Mouse (Mus musculus): ENCODE data around the gene Daglb.

GRCm38 (mm10) chr5:143509294-143509693 is 44.9 kb downstream of the Daglb start:
- TF ChIP-seq POLR2AphosphoS5 (IDR thresholded peaks at IDR 0.05; ENCODE audit: insufficient replicate concordance, low read depth, low read length) (no peak), GATA2 (IDR thresholded peaks at IDR 0.05; ENCODE audit: borderline replicate concordance, low read depth, low read length) (no peak), GATA1 (IDR thresholded peaks at IDR 0.05; ENCODE audit: borderline replicate concordance, low read length) (no peak), TAL1 (conservative IDR thresholded peaks at IDR 0.05; ENCODE audit: low read depth, low read length) (no peak)

All from G1E (cell line).